Mouse (Mus musculus) thymus, postnatal 4 days (tissue): Measurements from ENCODE around the gene Ptgr1.

ENCODE experiments used
- DNase-seq: peaks from one replicate; pipeline ENCODE4 v3.0.0; 2021

Gene Ptgr1

GRCm38 (mm10) chr4:58925664-58926063 is 61.3 kb downstream of the Ptgr1 start:
- DNase-seq = no peak

GRCm38 (mm10) chr4:58923933-58924332 is 63.0 kb downstream of the Ptgr1 start:
- no peak for DNase-seq
